Mouse (Mus musculus) testis, adult 2 months (tissue): Measurements from ENCODE around the gene Ppme1.

Experiments used
- CTCF ChIP-seq: fragments of 200-500 bp; IDR thresholded peaks from 2 replicates; pipeline ENCODE4 v1.5.1; 2012; ENCODE audit warnings: low read depth, mild to moderate bottlenecking, inconsistent platforms, low read length, moderate library complexity; ENCODE audit not compliant: control insufficient read depth, insufficient read depth, insufficient replicate concordance
- POLR2A ChIP-seq: fragments of 200-500 bp; IDR thresholded peaks from 2 replicates; pipeline ENCODE4 v1.6.1; 2012; ENCODE audit warnings: low read depth, mild to moderate bottlenecking, inconsistent platforms, low read length, moderate library complexity; ENCODE audit not compliant: control insufficient read depth

DNA sequence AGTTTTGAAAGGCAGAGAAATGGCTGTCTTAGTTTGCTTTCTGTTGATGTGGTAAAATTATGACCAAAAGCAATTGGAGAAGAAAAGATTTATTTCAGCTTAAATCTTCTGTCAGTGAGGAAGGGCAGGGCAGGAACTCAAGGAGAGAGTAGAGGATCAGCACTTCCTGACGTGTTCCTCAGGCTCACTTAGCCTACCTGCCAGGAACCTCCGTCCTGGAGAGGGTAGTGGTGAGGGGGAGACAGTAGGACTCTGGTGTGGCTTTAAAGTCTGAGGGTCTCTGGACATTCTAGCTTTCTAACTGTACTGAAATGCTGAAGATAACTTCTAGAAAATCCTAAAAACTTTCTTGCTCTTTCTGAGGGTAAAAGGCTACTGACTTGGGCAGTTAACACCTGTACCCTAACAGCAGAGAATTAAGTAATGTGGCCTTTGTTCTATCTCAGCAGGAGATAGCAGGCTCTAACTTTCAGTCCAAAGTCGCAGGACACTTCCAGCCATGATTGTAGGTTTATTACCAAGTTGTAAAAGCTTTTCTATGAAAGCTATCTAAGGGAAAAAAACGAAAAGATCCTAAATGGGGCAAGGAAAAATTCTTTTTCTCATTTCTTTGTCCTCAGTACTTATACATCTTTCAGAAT lies 28.9 kb upstream of the Ppme1 start:
- TF ChIP-seq POLR2A (no peak), CTCF (no peak)
